Mouse (Mus musculus): ENCODE measurements around the gene Marcksl1. TPM values are rescaled to one million over a fixed set of nuclear protein-coding genes. Genes with fewer than 3 reads are reported as not detected.

The Marcksl1 gene
- total and polyA plus RNA-seq, 3 experiments: 25.3 to 62.7 TPM; not detected in 1

DNA sequence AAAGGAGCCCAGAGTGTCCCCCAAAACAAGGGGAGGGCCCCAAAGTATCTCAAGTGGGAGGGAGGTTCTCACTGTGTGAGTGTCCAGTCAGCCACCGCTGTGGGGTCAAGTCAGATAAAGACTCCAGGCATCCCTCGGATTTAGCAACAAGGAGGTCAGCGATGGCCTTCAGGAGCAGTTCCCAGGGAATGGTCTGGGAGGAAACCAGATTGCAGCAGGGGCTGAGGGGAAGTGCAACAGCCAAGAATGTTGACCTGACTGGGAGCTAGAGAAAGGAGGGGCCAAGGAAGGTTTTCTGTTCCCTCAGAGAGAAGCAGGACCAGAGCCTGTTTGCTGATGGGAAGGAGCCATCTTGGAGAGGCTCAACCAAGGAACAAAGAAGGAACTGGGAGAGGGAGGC, 14.4 kb upstream of the Marcksl1 start:
- Histone ChIP-seq H3K9me3 (replicated peaks; ENCODE audit: insufficient read depth, low read length) (no peaks in the 10 kb centered on the region), H3K36me3 (ENCODE audit: control insufficient read depth in 1 of 2, insufficient read depth in 2 of 2, low read length in 2 of 2) (peaks cover 0 to 6% of the 10 kb centered on the region in 2 experiments; a peak in 1 of 4 replicates), H3K79me2 (ENCODE audit: control insufficient read depth, insufficient read depth, low read length, poor library complexity) (no peaks in the 10 kb centered on the region), H3K9ac (ENCODE audit: control insufficient read depth, low read depth, low read length, poor library complexity, severe bottlenecking) (no peak overlapping the region), H3K27me3 (ENCODE audit: control insufficient read depth in 1 of 2, insufficient read depth in 2 of 2, low read length in 2 of 2) (no peaks in the 10 kb centered on the region), H3K27ac (ENCODE audit: control insufficient read depth, low read depth, low read length) (no peak overlapping the region), H3K4me1 (ENCODE audit: control insufficient read depth in 1 of 2, insufficient read depth in 2 of 2, low read length in 2 of 2) (peaks cover 6 to 18% of the 10 kb centered on the region in 2 experiments), H3K4me3 (ENCODE audit: control insufficient read depth in 1 of 2, insufficient read depth in 1 of 2, low read depth in 2 of 2, low read length in 2 of 2) (no peak overlapping the region)
- DNase-seq (ENCODE audit: low read depth, low spot score): no peak
- TF ChIP-seq UBTF (IDR thresholded peaks at IDR 0.05; ENCODE audit: borderline replicate concordance, insufficient read depth, low read depth, low read length) (no peak), ELF1 (IDR thresholded peaks at IDR 0.05; ENCODE audit: low read depth, low read length) (no peak), MXI1 (IDR thresholded peaks at IDR 0.05; ENCODE audit: low read depth, low read length) (no peak)

GRCm38 (mm10) chr4:129500017-129500416, 13.4 kb upstream of the Marcksl1 start:
- no peak overlapping the region for H3K4me3 ChIP-seq (ENCODE audit: control insufficient read depth in 1 of 2, insufficient read depth in 1 of 2, low read depth in 2 of 2, low read length in 2 of 2)
- H3K27me3 ChIP-seq (ENCODE audit: control insufficient read depth in 1 of 2, insufficient read depth in 2 of 2, low read length in 2 of 2): no peaks in the 10 kb centered on the region
- peaks cover 0 to 6% of the 10 kb centered on the region in 2 experiments; a peak in 1 of 4 replicates for H3K36me3 ChIP-seq (ENCODE audit: control insufficient read depth in 1 of 2, insufficient read depth in 2 of 2, low read length in 2 of 2)

DNA sequence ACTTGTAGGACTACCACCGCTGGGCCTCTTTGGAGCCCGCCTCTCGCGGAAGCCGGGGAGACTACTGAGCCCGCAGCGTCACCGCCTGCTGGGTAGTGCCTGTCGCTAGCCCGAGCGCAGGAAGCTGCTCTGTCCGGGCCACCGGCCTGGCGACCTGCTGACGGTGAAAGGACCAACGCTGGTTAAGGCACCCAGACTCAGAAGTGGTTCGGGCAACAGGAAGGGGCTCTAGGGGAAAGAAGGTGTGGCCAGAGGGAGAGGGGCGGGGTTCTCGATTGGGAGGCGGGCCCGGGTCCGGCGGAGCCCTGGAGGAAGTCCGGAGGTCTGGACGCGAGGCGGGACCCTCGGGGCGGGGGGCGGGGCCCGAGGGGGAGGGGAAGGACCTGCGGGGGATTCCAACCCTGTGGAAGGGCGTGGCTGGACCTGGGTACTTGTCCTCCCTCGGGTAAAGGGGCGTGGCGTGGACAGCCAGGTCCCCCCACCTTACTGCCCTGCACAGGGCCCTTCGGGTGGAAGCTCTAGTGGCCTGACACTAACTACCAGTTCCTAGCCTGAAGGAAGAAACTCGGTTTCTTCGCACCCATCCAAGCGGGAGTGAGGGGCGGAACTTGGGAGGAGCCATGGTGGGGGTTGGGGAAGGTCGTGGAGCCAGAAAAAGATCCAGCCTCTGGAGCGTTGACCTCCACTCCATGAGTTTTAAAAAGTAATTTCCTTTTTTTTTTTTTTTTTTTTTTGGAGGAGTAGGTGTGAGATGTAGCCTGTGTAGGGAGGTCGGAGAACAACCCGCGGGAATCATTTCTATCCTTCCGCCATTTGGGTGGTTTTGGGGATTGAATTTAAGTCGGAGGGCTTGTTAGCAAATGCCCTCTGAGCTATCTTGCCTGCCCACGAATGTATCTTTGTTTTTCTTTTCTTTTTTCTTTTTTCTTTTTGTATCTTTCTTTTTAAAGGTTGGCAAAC, 12.5 kb upstream of the Marcksl1 start:
- peak overlapping the region; percentile 56 to 71 for H3K4me3 ChIP-seq (ENCODE audit: control insufficient read depth in 1 of 2, insufficient read depth in 1 of 2, low read depth in 2 of 2, low read length in 2 of 2)
- no peaks in the 10 kb centered on the region for H3K9me3 ChIP-seq (replicated peaks; ENCODE audit: insufficient read depth, low read length)
- TF ChIP-seq NELFE (IDR thresholded peaks at IDR 0.05; ENCODE audit: low read depth, low read length) (no peak), ZNF384 (IDR thresholded peaks at IDR 0.05; ENCODE audit: low read depth, low read length) (peak; percentile 13; the same call in 1 of the 2 replicates)
- peaks cover 3 to 12% of the 10 kb centered on the region in 2 experiments for H3K4me1 ChIP-seq (ENCODE audit: control insufficient read depth in 1 of 2, insufficient read depth in 2 of 2, low read length in 2 of 2)
- H3K36me3 ChIP-seq (ENCODE audit: control insufficient read depth in 1 of 2, insufficient read depth in 2 of 2, low read length in 2 of 2): 0 out of 4 replicates have a peak, but pooled peaks cover 0 to 3% of the 10 kb centered on the region in 2 experiments
- peak overlapping the region; percentile 35; the same call in 1 of the 2 replicates for H3K9ac ChIP-seq (ENCODE audit: control insufficient read depth, low read depth, low read length, poor library complexity, severe bottlenecking)
- no peaks in the 10 kb centered on the region for H3K27me3 ChIP-seq (ENCODE audit: control insufficient read depth in 1 of 2, insufficient read depth in 2 of 2, low read length in 2 of 2)
- DNase-seq (ENCODE audit: low read depth, low spot score): peak; percentile 69
- H3K27ac ChIP-seq (ENCODE audit: control insufficient read depth, low read depth, low read length): no peak overlapping the region
- no peaks in the 10 kb centered on the region for H3K79me2 ChIP-seq (ENCODE audit: control insufficient read depth, insufficient read depth, low read length, poor library complexity)

More at GRCm38 (mm10) chr4:129500017-129500416, 13.4 kb upstream of the Marcksl1 start:
- H3K79me2 ChIP-seq (ENCODE audit: control insufficient read depth, insufficient read depth, low read length, poor library complexity): no peaks in the 10 kb centered on the region
- no peak overlapping the region for H3K27ac ChIP-seq (ENCODE audit: control insufficient read depth, low read depth, low read length)
- TF ChIP-seq UBTF (IDR thresholded peaks at IDR 0.05; ENCODE audit: borderline replicate concordance, insufficient read depth, low read depth, low read length): no peak
- H3K9ac ChIP-seq (ENCODE audit: control insufficient read depth, low read depth, low read length, poor library complexity, severe bottlenecking): no peak overlapping the region
- no peaks in the 10 kb centered on the region for H3K9me3 ChIP-seq (replicated peaks; ENCODE audit: insufficient read depth, low read length)
- no peak for DNase-seq (ENCODE audit: low read depth, low spot score)
- peaks cover 6 to 18% of the 10 kb centered on the region in 2 experiments for H3K4me1 ChIP-seq (ENCODE audit: control insufficient read depth in 1 of 2, insufficient read depth in 2 of 2, low read length in 2 of 2)
